Mouse (Mus musculus): Measurements from ENCODE around the gene Ptpn13.

GRCm38 (mm10) chr5:103453361-103454140 lies 28.6 kb downstream of the Ptpn13 start:
- TF ChIP-seq CTCF (IDR thresholded peaks at IDR 0.05; ENCODE audit: borderline replicate concordance, extremely low read depth, insufficient read depth, insufficient read length): peak; percentile 18; the same call in 1 of the 2 replicates
- TF ChIP-seq POLR2A (IDR thresholded peaks at IDR 0.05; ENCODE audit: borderline replicate concordance, extremely low read depth, insufficient read depth, insufficient read length, poor library complexity, severe bottlenecking): no peak

Measured in brain, embryonic 14.5 days (tissue).